ENCODE assay signal across 15 mouse cellular contexts in genomic region chr12:85778962-85779361, GRCm38 (mm10).
"Had no signal": no experiment of that assay in that cellular context is flagged by ENCODE, and none has a peak within 500 bp of the region (broad histone marks: within the 10 kb centered on the region; RNA-seq: fewer than 3 reads in every experiment).

No protein-coding gene starts in this region.

- H3K4me3 ChIP-seq: neural tube, embryonic 15.5 days; stomach, embryonic 15.5 days had no signal

- H3K9ac ChIP-seq: neural tube, embryonic 15.5 days; stomach, embryonic 15.5 days had no signal

- H3K9me3 ChIP-seq: neural tube, embryonic 15.5 days; stomach, embryonic 15.5 days had no signal

- H3K4me1 ChIP-seq: neural tube, embryonic 15.5 days; stomach, embryonic 15.5 days had no signal

- H3K27me3 ChIP-seq: neural tube, embryonic 15.5 days; stomach, embryonic 15.5 days had no signal

- H3K27ac ChIP-seq: neural tube, embryonic 15.5 days; stomach, embryonic 15.5 days; stomach, postnatal 0 days had no signal

- H3K4me2 ChIP-seq: neural tube, embryonic 15.5 days; stomach, embryonic 15.5 days had no signal

- H3K36me3 ChIP-seq: neural tube, embryonic 15.5 days; stomach, embryonic 15.5 days had no signal

- DNase-seq: retina, postnatal 1 day; right cerebral cortex, adult 18-20 months; right cerebral cortex, postnatal 14 days; right cerebral cortex, postnatal 25 days; right cerebral cortex, postnatal 4 days; spleen, adult 18-20 months; thymus, adult 18-20 months; thymus, adult 2 months; thymus, postnatal 14 days; thymus, postnatal 25 days; thymus, postnatal 36 days; thymus, postnatal 4 days had no signal
